Mouse (Mus musculus) hindbrain, postnatal 0 days (tissue): ENCODE measurements around the gene Ghsr. TPM values are rescaled to one million over a fixed set of nuclear protein-coding genes. Genes with fewer than 3 reads are reported as not detected.
"Not testable (repeated sequence)": the region's sequence is repeated elsewhere in the genome, so short reads cannot be mapped to it uniquely, and the experiment has no call there.

Source experiments
- ATAC-seq: fragments of 200-750 bp; cut with Nextera tagmentation; 2 replicates; pipeline ENCODE4 v1.8.0; 2017; ENCODE audit warnings: mild to moderate bottlenecking, moderate TSS enrichment, moderate library complexity
- DNase-seq: peaks from one replicate; pipeline ENCODE4 v3.0.0-alpha.2; 2015; ENCODE audit warnings: low spot score
- H3K27ac ChIP-seq: fragments of 300-500 bp; sonication (generic); 2 replicates; pipeline ENCODE4 v1.5.1; 2014; ENCODE audit warnings: mild to moderate bottlenecking
- H3K27me3 ChIP-seq: fragments of 300-500 bp; sonication (generic); 2 replicates; pipeline ENCODE4 v1.6.1; 2014; ENCODE audit warnings: low read length, mixed read lengths; ENCODE audit not compliant: insufficient read depth
- H3K36me3 ChIP-seq: fragments of 300-500 bp; sonication (generic); 2 replicates; pipeline ENCODE4 v1.6.1; 2014; ENCODE audit warnings: low read length, mixed read lengths; ENCODE audit not compliant: insufficient read depth
- H3K4me1 ChIP-seq: fragments of 300-500 bp; sonication (generic); 2 replicates; pipeline ENCODE4 v1.6.1; 2014; ENCODE audit warnings: antibody characterized with exemption, low read length, mixed read lengths; ENCODE audit not compliant: insufficient read depth
- H3K4me2 ChIP-seq: fragments of 300-500 bp; sonication (generic); 2 replicates; pipeline ENCODE4 v1.6.1; 2014; ENCODE audit warnings: low read depth, mild to moderate bottlenecking, low read length, moderate library complexity, mixed read lengths
- H3K4me3 ChIP-seq: fragments of 300-500 bp; sonication (generic); 2 replicates; pipeline ENCODE4 v1.5.1; 2014; ENCODE audit warnings: low read length
- H3K9ac ChIP-seq: fragments of 300-500 bp; sonication (generic); replicated peaks from 2 replicates; pipeline ENCODE4 v1.6.1; 2014; ENCODE audit warnings: mild to moderate bottlenecking, low read length, moderate library complexity, mixed read lengths
- H3K9me3 ChIP-seq: fragments of 300-500 bp; sonication (generic); 2 replicates; pipeline ENCODE4 v1.6.1; 2016; ENCODE audit warnings: low read length, mixed read lengths
- CTCF ChIP-seq: IDR thresholded peaks from 2 replicates; pipeline ENCODE4 v1.5.1; 2016; ENCODE audit warnings: antibody characterized with exemption, control low read depth, low read depth
- WGBS: fragments of 180-500 bp; shearing (Covaris S2); extraction: QIAGEN DNeasy Blood & Tissue Kit; methylation state at CpG from one replicate; pipeline ENCODE4 v1.1.7; 2014; 5-methylcytosine and 5-hydroxymethylcytosine counted together
- polyA plus RNA-seq: library from polyadenylated mRNA; unstranded; fragments of >200 nt; fragmentation: Nextera tagmentation; extraction: Ambion mirVana; gene quantifications from 2 replicates; pipeline ENCODE4 v1.2.1, GENCODE M21; 2015
- total RNA-seq: library from RNA; depleted of rRNA; stranded (reverse); fragments of >200 nt; gene quantifications from 2 replicates; pipeline ENCODE4 v1.2.3, GENCODE M21; 2014

The Ghsr gene
- total and polyA plus RNA-seq, 2 experiments from 2014 or later: 0.38 to 1.1 TPM

DNA sequence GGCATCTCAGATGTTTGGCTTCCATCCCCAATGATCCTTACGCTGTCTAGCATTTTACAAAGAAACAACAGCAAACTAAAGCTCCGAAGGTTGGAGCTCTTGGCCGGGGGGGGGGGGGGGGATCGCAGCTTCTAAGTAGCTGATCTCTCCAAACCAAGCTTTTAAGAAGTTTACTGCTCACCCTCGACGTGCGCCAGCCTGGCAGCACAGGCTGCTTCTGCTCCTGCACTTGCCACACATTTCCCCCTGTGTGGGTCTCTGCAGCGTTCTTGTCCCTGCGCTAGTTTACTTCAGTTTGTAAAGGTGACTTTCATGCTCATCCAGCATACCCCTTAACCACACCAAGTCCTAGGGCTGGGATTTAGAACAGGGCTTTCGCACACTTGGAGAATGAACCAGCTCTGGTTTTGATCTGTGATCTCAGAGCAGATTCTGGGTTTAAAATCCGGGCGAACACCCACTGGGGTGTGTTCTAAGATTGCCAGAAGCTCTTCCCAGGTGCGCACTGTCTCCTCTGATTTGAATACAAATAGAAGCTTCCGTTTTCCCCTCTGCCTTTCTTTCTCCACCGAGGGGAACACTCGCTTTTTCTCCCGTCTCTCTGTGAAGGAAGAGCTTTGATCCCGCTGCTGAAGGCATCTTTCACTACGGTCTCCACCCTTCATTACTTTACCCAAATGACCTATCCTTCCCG is 422 bp upstream of the Ghsr start:
- TF ChIP-seq CTCF: no peak
- H3K9me3 ChIP-seq: no peaks in the 10 kb centered on the region
- peaks cover 8% of the 10 kb centered on the region; the same call in 1 of the 2 replicates for H3K4me1 ChIP-seq
- H3K27me3 ChIP-seq: peaks cover 8% of the 10 kb centered on the region
- peak overlapping the region; percentile 43 for H3K4me3 ChIP-seq
- DNase-seq (no peak), ATAC-seq (no peak)
- no peak overlapping the region for H3K27ac ChIP-seq
- H3K4me2 ChIP-seq: peak overlapping the region; percentile 91
- 3% methylated on average over 20 of the region's 20 CpGs for WGBS
- no peaks in the 10 kb centered on the region for H3K36me3 ChIP-seq
- H3K9ac ChIP-seq: peak overlapping the region; percentile 28; the same call in 1 of the 2 replicates

- Histone ChIP-seq H3K4me1 (peaks cover 8% of the 10 kb centered on the region; the same call in 1 of the 2 replicates), H3K27me3 (peaks cover 8% of the 10 kb centered on the region), H3K4me3 (peak overlapping the region; percentile 43), H3K36me3 (no peaks in the 10 kb centered on the region), H3K9me3 (no peaks in the 10 kb centered on the region), H3K27ac (no peak overlapping the region), H3K9ac (0 out of 2 replicates have a peak overlapping the region, but pooled peaks have one; percentile 28), H3K4me2 (peak overlapping the region; percentile 91)
- no peak for TF ChIP-seq CTCF
- under 1% methylated on average over 77 of the region's 77 CpGs for WGBS
- ATAC-seq: peak; percentile 62; the same call in 1 of the 2 replicates
- DNase-seq: peak; percentile 5
Measured at GRCm38 (mm10) chr3:27371725-27372650, 837 bp downstream of the Ghsr start.

DNA sequence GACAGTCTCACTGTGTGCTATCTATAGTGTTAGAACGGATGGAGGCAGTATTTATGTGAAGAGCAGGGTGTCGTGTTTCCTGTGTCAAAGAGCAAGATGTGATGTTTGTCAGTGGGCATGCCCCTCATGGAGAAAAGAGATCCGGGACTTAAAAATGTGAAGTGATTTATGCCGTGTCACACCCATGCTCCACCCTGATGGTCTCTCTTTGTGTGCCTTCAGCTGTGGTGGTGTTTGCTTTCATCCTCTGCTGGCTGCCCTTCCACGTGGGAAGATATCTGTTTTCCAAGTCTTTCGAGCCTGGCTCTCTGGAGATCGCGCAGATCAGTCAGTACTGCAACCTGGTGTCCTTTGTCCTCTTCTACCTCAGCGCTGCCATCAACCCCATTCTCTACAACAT is 3.2 kb downstream of the Ghsr start:
- H3K9me3 ChIP-seq: no peaks in the 10 kb centered on the region
- peaks cover 8% of the 10 kb centered on the region; the same call in 1 of the 2 replicates for H3K4me1 ChIP-seq
- peaks cover 5% of the 10 kb centered on the region for H3K27me3 ChIP-seq
- H3K4me2 ChIP-seq: no peak overlapping the region
- DNase-seq (no peak), ATAC-seq (no peak)
- H3K9ac ChIP-seq: no peak overlapping the region
- H3K4me3 ChIP-seq: no peak overlapping the region
- no peak overlapping the region for H3K27ac ChIP-seq
- no peak for TF ChIP-seq CTCF
- 67% methylated on average over 9 of the region's 9 CpGs for WGBS
- H3K36me3 ChIP-seq: no peaks in the 10 kb centered on the region

GRCm38 (mm10) chr3:27377935-27378334 is 6.8 kb downstream of the Ghsr start:
- Histone ChIP-seq H3K27ac (no peak overlapping the region), H3K9ac (no peak overlapping the region), H3K4me2 (no peak overlapping the region), H3K9me3 (no peaks in the 10 kb centered on the region), H3K36me3 (no peaks in the 10 kb centered on the region), H3K4me1 (no peaks in the 10 kb centered on the region), H3K27me3 (no peaks in the 10 kb centered on the region), H3K4me3 (no peak overlapping the region)
- 75% methylated on average over 4 of the region's 4 CpGs for whole genome bisulfite sequencing
- TF ChIP-seq CTCF: no peak
- no peak for DNase-seq
- ATAC-seq: no peak

GRCm38 (mm10) chr3:27384836-27385235 is 13.7 kb downstream of the Ghsr start:
- H3K27ac ChIP-seq: no peak overlapping the region
- peak; percentile 45 for TF ChIP-seq CTCF
- H3K36me3 ChIP-seq: no peaks in the 10 kb centered on the region
- H3K4me2 ChIP-seq: no peak overlapping the region
- H3K4me3 ChIP-seq: no peak overlapping the region
- DNase-seq: no peak
- H3K9me3 ChIP-seq: no peaks in the 10 kb centered on the region
- H3K27me3 ChIP-seq: no peaks in the 10 kb centered on the region
- no peak for ATAC-seq
- 69% methylated on average over 3 of the region's 3 CpGs for whole genome bisulfite sequencing
- H3K4me1 ChIP-seq: no peaks in the 10 kb centered on the region
- no peak overlapping the region for H3K9ac ChIP-seq

- no peaks in the 10 kb centered on the region for H3K9me3 ChIP-seq
- no peak for TF ChIP-seq CTCF
- H3K4me3 ChIP-seq: no peak overlapping the region
- WGBS: 65% methylated on average over 1 of the region's 1 CpGs
- no peaks in the 10 kb centered on the region for H3K4me1 ChIP-seq
- no peak overlapping the region for H3K27ac ChIP-seq
- DNase-seq: no peak
- no peak overlapping the region for H3K4me2 ChIP-seq
- no peaks in the 10 kb centered on the region for H3K36me3 ChIP-seq
- H3K9ac ChIP-seq: no peak overlapping the region
- H3K27me3 ChIP-seq: no peaks in the 10 kb centered on the region
- ATAC-seq: no peak
Measured at GRCm38 (mm10) chr3:27389923-27390322, 18.8 kb downstream of the Ghsr start.

GRCm38 (mm10) chr3:27400996-27401395 is 29.8 kb downstream of the Ghsr start:
- not testable (repeated sequence) for H3K4me2 ChIP-seq, H3K4me3 ChIP-seq, H3K27me3 ChIP-seq, H3K36me3 ChIP-seq, H3K27ac ChIP-seq, H3K4me1 ChIP-seq, H3K9me3 ChIP-seq, ATAC-seq, H3K9ac ChIP-seq, DNase-seq
- 93% methylated on average over 3 of the region's 3 CpGs for WGBS
